15 mouse cellular contexts compared by ENCODE assay signal in the genomic region with DNA sequence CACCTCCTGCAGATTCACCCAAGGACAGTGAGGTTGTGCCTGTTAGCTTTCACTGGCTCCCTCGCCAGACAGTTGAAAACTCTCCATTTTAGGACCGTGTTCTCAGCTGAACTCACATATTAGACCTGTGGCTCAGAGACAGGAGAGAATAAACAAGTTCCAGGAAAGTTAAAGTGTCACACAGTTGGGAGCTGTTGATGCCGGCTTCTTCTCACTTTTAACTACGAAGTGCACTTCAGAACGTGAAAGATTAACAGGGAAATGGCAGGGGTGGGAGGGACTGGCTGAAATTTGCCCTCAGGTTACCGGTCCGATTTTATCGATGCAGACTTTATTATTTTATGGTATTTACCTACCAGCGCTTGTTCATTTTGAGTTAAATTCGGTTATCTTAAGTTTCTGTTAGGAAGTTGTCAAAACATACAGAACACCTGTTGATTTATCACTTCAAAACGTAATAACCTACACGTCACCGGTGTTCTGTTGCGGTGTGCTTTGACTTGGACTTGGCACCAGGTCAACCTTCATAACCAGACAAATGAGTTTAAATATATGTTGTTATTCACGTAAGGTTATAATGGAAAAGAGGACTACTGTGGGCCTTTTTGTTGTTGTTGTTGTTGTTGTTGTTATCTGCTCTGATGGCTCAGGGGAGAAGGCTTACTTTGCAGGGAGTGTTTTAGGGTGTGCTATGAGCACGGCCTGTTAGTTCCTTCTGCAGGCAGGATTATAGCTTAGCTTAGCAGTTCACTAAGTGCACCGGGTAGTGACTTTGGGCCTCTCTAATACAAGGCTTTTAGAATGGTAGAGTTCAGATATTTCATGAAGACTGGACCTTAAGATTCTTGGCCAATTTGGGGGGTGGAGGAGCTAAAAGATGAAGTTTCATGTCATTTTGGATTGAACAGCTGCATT. TPM values are rescaled to one million over a fixed set of nuclear protein-coding genes. Genes with fewer than 3 reads are reported as not detected.
DNase-seq lines count a peak whose midpoint lies in the region; ATAC-seq and TF ChIP-seq lines count a peak whose summit lies in the region.
"Had no signal": no experiment of that assay in that cellular context is flagged by ENCODE, and none has a peak within 500 bp of the region (broad histone marks: within the 10 kb centered on the region; RNA-seq: fewer than 3 reads in every experiment).

No protein-coding gene starts in this region.

- no peak overlapping the region for H3K4me3 ChIP-seq in limb, embryonic 14.5 days (replicated peaks; ENCODE audit: low read length)
- no peak overlapping the region for H3K4me3 ChIP-seq in limb, embryonic 10.5 days
- no peak overlapping the region for H3K4me3 ChIP-seq in heart, embryonic 12.5 days
- H3K4me3 ChIP-seq in midbrain, embryonic 11.5 days (ENCODE audit: low read depth, low read length) = no peak overlapping the region
- H3K4me3 ChIP-seq: neural tube, embryonic 12.5 days had no signal

- H3K4me1 ChIP-seq in limb, embryonic 14.5 days (ENCODE audit: control insufficient read depth, insufficient read depth, low read length) = peaks cover 48% of the 10 kb centered on the region
- H3K4me1 ChIP-seq in limb, embryonic 10.5 days = peaks cover 41% of the 10 kb centered on the region
- peaks cover 50% of the 10 kb centered on the region for H3K4me1 ChIP-seq in heart, embryonic 12.5 days (replicated peaks)
- H3K4me1 ChIP-seq in midbrain, embryonic 11.5 days (ENCODE audit: control insufficient read depth, insufficient read depth, low read length) = peaks cover 22% of the 10 kb centered on the region

- H3K27ac ChIP-seq in limb, embryonic 14.5 days (replicated peaks; ENCODE audit: low read depth, low read length) = 0 out of 2 replicates have a peak overlapping the region, but pooled peaks have one; percentile 58
- no peak overlapping the region for H3K27ac ChIP-seq in limb, embryonic 10.5 days
- H3K27ac ChIP-seq in heart, embryonic 12.5 days (ENCODE audit: poor library complexity, severe bottlenecking) = no peak overlapping the region
- H3K27ac ChIP-seq in midbrain, embryonic 11.5 days (ENCODE audit: low read depth, low read length) = no peak overlapping the region
- H3K27ac ChIP-seq: hindbrain, postnatal 0 days; macrophage; neural tube, embryonic 12.5 days had no signal

- no peaks in the 10 kb centered on the region for H3K9me3 ChIP-seq in limb, embryonic 14.5 days (ENCODE audit: control insufficient read depth, low read length)
- H3K9me3 ChIP-seq in limb, embryonic 10.5 days (replicated peaks) = no peaks in the 10 kb centered on the region
- H3K9me3 ChIP-seq in heart, embryonic 12.5 days (replicated peaks) = no peaks in the 10 kb centered on the region
- no peaks in the 10 kb centered on the region for H3K9me3 ChIP-seq in midbrain, embryonic 11.5 days (ENCODE audit: control insufficient read depth, low read length)
- H3K9me3 ChIP-seq: neural tube, embryonic 12.5 days had no signal

- no peak for ATAC-seq in limb, embryonic 14.5 days (ENCODE audit: low FRiP score, low read depth)
- ATAC-seq in heart, embryonic 12.5 days (ENCODE audit: insufficient number of reproducible peaks, low FRiP score) = no peak
- ATAC-seq in midbrain, embryonic 11.5 days (ENCODE audit: low FRiP score) = no peak

- no peak overlapping the region for H3K9ac ChIP-seq in limb, embryonic 14.5 days (ENCODE audit: low read depth, low read length, severe bottlenecking)
- H3K9ac ChIP-seq in heart, embryonic 12.5 days = no peak overlapping the region
- H3K9ac ChIP-seq in midbrain, embryonic 11.5 days (ENCODE audit: low read length) = no peak overlapping the region
- H3K9ac ChIP-seq: neural tube, embryonic 12.5 days had no signal

- WGBS in limb, embryonic 14.5 days = 51% methylated on average over 17 of the region's 17 CpGs
- 82% methylated on average over 17 of the region's 17 CpGs for WGBS in limb, embryonic 10.5 days
- 28% methylated on average over 17 of the region's 17 CpGs for WGBS in large intestine, adult 2 months
- WGBS in heart, embryonic 12.5 days = 65% methylated on average over 17 of the region's 17 CpGs
- whole genome bisulfite sequencing in midbrain, embryonic 11.5 days = 83% methylated on average over 17 of the region's 17 CpGs

- DNase-seq in limb, embryonic 14.5 days (ENCODE audit: low spot score) = no peak
- no peak for DNase-seq in limb, embryonic 10.5 days (ENCODE audit: low spot score)
- peak; percentile 60 for DNase-seq in induced T-regulatory cell, adult 2 months (ENCODE audit: low read depth)
- peak; percentile 73 to 88 for DNase-seq in kidney, adult 8-10 months
- DNase-seq in large intestine, adult 2 months (ENCODE audit: low read depth, low spot score) = peak; percentile 72
- DNase-seq in midbrain, embryonic 11.5 days (ENCODE audit: low spot score, missing footprints) = no peak
- no peak for DNase-seq in spleen, postnatal 14 days (ENCODE audit: low spot score in 2 of 2)
- DNase-seq: adrenal gland, adult 2 months; cerebellum, adult 9-11 months; heart, postnatal 14 days; right cerebral cortex, postnatal 4 days had no signal

- no peak overlapping the region for H3K4me2 ChIP-seq in limb, embryonic 14.5 days (replicated peaks; ENCODE audit: low read depth, low read length, severe bottlenecking)
- H3K4me2 ChIP-seq in heart, embryonic 12.5 days = no peak overlapping the region
- H3K4me2 ChIP-seq in midbrain, embryonic 11.5 days = no peak overlapping the region
- H3K4me2 ChIP-seq: neural tube, embryonic 12.5 days had no signal

- H3K36me3 ChIP-seq in limb, embryonic 14.5 days (ENCODE audit: control insufficient read depth, insufficient read depth, low read length) = no peaks in the 10 kb centered on the region
- no peaks in the 10 kb centered on the region for H3K36me3 ChIP-seq in limb, embryonic 10.5 days
- no peaks in the 10 kb centered on the region for H3K36me3 ChIP-seq in heart, embryonic 12.5 days
- no peaks in the 10 kb centered on the region for H3K36me3 ChIP-seq in midbrain, embryonic 11.5 days (ENCODE audit: control insufficient read depth, insufficient read depth, low read length)
- H3K36me3 ChIP-seq: neural tube, embryonic 12.5 days had no signal

- TF ChIP-seq POLR2A in limb, embryonic 14.5 days (IDR thresholded peaks at IDR 0.05; ENCODE audit: borderline replicate concordance, extremely low read depth, insufficient read depth, insufficient read length) = no peak

- no peaks in the 10 kb centered on the region for H3K27me3 ChIP-seq in limb, embryonic 14.5 days (ENCODE audit: control insufficient read depth, insufficient read depth, low read length)
- no peaks in the 10 kb centered on the region for H3K27me3 ChIP-seq in limb, embryonic 10.5 days (ENCODE audit: low read depth, poor library complexity, severe bottlenecking)
- 0 out of 2 replicates have a peak, but pooled peaks cover 3% of the 10 kb centered on the region for H3K27me3 ChIP-seq in heart, embryonic 12.5 days (replicated peaks)
- no peaks in the 10 kb centered on the region for H3K27me3 ChIP-seq in midbrain, embryonic 11.5 days (ENCODE audit: control insufficient read depth, insufficient read depth, low read length)
- H3K27me3 ChIP-seq: neural tube, embryonic 12.5 days had no signal

RNA-seq across cellular contexts. Expression of a gene that starts 49.9 kb away (rescaled TPM):
- 8.8 and 9.9 TPM in 2 replicates for polyA plus RNA-seq in limb, embryonic 14.5 days (2012; rRNA removed)
- 12.8 and 15.2 TPM in 2 replicates for polyA plus RNA-seq in limb, embryonic 14.5 days (2014; fragmentation: Nextera tagmentation; extraction: Ambion mirVana)
- polyA plus RNA-seq in limb, embryonic 10.5 days (2016; fragmentation: Nextera tagmentation; extraction: Ambion mirVana) = 7.7 and 7.8 TPM in 2 replicates
- polyA plus RNA-seq in large intestine, adult 2 months (2012; rRNA removed) = 8.2 and 15.9 TPM in 2 replicates
- 6.5 and 7.5 TPM in 2 replicates for polyA plus RNA-seq in heart, embryonic 12.5 days (2016; fragmentation: Nextera tagmentation; extraction: Ambion mirVana)
- polyA plus RNA-seq in midbrain, embryonic 11.5 days (2014; fragmentation: Nextera tagmentation; extraction: Ambion mirVana) = 18.0 and 18.5 TPM in 2 replicates

Comparison
In these comparisons a context has a peak if more than half of its experiments do, and no peak if none do; other contexts are left out.
1. DNase-seq: peak in induced T-regulatory cell, adult 2 months (single experiment), kidney, adult 8-10 months (2 of 2) and large intestine, adult 2 months (single experiment); none in limb, embryonic 14.5 days (single experiment), limb, embryonic 10.5 days (single experiment), midbrain, embryonic 11.5 days (single experiment) and spleen, postnatal 14 days (0 of 2).